Mouse (Mus musculus) megakaryocyte-erythroid progenitor cell, adult 5-6 weeks (primary cell): ENCODE results near the gene Rph3al. TPM values are rescaled to one million over a fixed set of nuclear protein-coding genes. Genes with fewer than 3 reads are reported as not detected.
A peak's percentile ranks its signal among the peaks of the same experiment; 100 is the strongest.

Source experiments
- ATAC-seq: replicated peaks from 2 replicates; pipeline ENCODE4 v1.8.0; 2016; ENCODE audit warnings: mild to moderate bottlenecking, inconsistent platforms; ENCODE audit not compliant: severe bottlenecking, poor library complexity, low FRiP score, low TSS enrichment
- total RNA-seq, 2 experiments: library from RNA; stranded (forward) in 1 of 2; stranded (reverse) in 1 of 2; fragments of 200-1000, 215-1000 nt in 1 of 2; fragments of >200 nt in 1 of 2; fragmentation: Nextera tagmentation in 1 of 2; gene quantifications; 2 replicates each; pipeline ENCODE4 v1.2.3; 2014 to 2017

The Rph3al gene
- 7.2 and 8.3 TPM in 2 replicates for total RNA-seq (2014; fragmentation: Nextera tagmentation)
- 1.1 and 2.7 TPM in 2 replicates for total RNA-seq (2017)

- no peak for ATAC-seq
Measured at GRCm38 (mm10) chr11:75938379-75938906, at the start of gene Rph3al. TSS of gene Rph3al (minus strand) at chr11:75938429.

GRCm38 (mm10) chr11:75985948-75986347, 47.7 kb upstream of the Rph3al start:
- ATAC-seq, result no peak

DNA sequence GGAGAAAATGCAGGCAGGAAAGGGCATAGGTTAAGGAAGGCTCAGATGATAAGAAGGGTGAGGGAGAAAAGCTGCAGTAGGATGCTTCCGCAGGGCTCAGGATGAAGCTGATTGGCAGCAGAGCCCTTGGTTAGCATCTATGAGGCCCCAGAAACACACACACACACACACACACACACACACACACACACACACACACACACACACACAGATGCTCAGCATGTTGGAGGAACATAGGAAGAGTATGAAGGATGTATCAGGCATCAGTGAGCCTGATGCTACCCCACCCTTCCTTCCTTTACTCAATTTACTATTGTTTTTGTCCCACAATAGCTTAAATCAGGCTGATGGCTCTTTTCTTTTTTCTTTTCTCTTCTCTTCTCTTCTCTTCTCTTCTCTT, 46.4 kb upstream of the Rph3al start:
- no peak for ATAC-seq

DNA sequence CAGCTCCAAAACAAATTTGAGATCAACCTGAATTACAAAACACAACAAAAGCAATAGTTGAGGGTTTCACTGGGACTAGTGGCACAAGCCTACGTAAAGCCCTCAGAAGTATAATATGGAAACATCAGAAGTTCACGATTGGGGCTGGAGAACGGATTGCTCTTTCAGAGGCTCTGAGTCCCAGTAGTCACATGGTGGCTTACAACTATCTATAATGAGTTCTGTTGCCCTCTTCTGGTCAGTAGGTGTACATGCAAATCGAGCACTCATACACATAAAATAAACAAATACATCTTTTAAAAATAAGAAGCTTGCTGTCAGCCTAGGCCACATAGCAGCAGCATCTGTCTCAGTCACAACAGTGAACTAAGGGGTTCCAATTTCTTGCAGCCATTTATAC, 45.0 kb upstream of the Rph3al start:
- ATAC-seq, result peak; percentile 70; the same call in 1 of the 2 replicates

- ATAC-seq, result no peak
Measured at GRCm38 (mm10) chr11:75980413-75980812, 42.2 kb upstream of the Rph3al start.

- no peak for ATAC-seq
Measured at GRCm38 (mm10) chr11:75978051-75978450, 39.8 kb upstream of the Rph3al start.

GRCm38 (mm10) chr11:75976748-75977147, 38.5 kb upstream of the Rph3al start:
- ATAC-seq, result no peak

GRCm38 (mm10) chr11:75973988-75974387, 35.8 kb upstream of the Rph3al start:
- no peak for ATAC-seq

DNA sequence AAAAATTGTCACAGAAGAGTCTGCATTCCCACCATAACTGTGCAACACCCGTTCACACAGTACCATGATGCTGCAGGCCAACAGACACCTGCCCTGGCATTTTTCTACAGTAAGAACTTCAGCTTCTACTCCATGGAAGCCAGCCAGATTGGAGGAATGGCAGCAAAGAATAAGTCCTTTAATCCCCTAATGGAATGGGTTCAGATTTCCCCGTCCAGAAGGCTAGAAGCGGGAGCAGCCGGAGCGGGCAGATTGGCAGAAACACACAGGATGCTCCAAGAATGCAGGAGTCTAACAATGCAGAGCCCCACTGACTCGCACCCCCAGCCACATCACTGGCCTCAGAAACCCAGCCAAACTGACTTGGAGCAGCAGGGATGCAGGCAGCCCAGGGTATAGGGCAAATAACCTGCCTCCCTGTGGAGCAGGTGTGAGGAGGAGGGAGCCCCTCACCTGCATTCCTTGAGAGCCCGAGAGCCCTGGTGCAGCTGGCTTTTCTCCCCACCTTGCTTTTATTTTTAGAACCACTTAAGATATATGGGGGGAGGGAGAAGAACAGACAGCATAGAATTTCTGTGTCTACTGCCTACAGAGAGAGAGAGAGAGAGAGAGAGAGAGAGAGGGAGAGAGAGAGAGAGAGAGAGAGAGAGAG, 34.8 kb upstream of the Rph3al start:
- no peak for ATAC-seq

DNA sequence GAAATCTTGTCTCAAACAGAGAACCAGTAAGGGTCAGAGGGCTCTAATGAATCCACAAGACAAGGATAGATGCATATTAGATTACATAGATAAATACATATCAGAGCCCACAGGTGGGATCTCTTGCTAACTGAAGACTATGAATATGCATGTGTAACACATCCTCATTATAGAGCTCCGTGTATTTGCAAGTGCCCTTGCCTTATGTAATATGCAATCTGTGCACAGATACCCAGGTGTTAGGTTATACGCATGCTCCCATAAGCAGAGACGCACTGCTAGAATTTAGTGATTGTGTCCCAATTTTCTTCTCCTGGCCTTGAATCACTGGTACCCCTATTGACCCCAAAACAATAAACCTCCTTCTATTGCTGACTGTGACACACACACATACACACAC, 34.0 kb upstream of the Rph3al start:
- no peak for ATAC-seq

GRCm38 (mm10) chr11:75970629-75971028, 32.4 kb upstream of the Rph3al start:
- no peak for ATAC-seq

DNA sequence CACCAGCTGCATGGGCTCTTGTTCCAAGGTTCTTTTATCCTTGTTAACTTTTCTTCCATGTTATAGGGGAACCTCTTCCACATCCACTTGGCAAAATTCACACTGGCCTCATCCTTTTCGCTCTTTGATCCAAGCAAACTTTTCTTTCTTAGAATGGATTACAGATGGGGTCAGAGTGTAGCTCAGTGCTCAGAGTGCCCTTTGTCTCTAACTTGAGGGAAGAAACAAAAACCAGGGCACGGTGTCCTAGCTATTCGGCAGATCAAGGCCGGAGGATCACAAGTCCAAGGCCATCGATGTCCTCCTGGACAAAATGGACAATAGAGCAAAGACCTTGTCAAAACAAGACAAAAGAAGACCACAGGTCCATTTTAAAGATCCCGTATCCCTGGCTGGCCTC, 30.5 kb upstream of the Rph3al start:
- no peak for ATAC-seq

- peak; percentile 83 for ATAC-seq
Measured at GRCm38 (mm10) chr11:75966401-75967372, 28.5 kb upstream of the Rph3al start.

- no peak for ATAC-seq
Measured at GRCm38 (mm10) chr11:75965674-75966400, 27.6 kb upstream of the Rph3al start.

DNA sequence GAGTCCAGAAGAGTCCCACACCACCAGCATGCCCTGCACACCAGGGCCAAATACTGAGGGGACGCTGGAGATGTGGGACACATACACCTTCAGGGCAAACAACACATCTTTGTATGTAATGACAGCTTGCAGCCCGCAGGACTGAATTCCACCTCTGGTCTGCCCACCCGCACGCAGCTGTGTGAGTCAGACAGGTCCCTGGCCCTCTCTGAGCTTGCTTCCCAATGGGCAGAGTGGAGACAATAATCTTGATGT, 26.2 kb upstream of the Rph3al start:
- no peak for ATAC-seq

GRCm38 (mm10) chr11:75963730-75964475, 25.7 kb upstream of the Rph3al start:
- no peak for ATAC-seq

GRCm38 (mm10) chr11:75961782-75962181, 23.6 kb upstream of the Rph3al start:
- ATAC-seq, result no peak

DNA sequence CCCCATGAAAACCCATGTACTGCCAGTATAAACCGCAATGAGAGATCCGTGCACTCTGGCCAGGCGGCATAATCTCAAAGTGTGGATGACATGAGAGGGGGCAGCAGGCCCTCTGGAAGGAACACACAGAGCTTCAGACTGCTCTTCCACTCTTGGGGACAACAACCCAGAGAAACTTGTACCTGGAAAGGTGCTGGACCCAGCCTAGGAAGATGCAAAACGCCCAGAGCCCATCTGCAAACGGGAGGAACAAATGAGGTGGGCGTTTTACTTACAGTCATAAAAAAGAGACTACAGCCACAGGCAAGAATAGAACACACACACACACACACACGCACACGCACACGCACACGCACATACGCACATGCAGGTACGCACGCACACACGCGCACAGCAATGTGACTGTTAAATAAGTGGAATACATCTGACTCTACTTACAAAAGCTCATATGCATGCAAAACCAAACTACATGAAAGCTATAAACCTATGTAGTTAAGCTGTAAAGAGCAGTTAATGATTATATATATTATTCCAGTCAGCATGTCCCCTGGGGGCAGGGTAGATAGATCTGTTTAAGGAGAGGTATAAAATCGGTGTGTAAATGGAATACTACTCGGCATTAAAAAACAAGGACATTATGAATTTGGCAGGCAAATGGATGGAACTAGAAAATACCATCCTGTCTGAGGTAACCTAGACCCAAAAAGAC, 19.0 kb upstream of the Rph3al start:
- ATAC-seq, result no peak

- ATAC-seq, result peak; percentile 34; the same call in 1 of the 2 replicates
Measured at GRCm38 (mm10) chr11:75956651-75957050, 18.4 kb upstream of the Rph3al start.
